ENCODE assay signal across 13 mouse cellular contexts in the genomic region with DNA sequence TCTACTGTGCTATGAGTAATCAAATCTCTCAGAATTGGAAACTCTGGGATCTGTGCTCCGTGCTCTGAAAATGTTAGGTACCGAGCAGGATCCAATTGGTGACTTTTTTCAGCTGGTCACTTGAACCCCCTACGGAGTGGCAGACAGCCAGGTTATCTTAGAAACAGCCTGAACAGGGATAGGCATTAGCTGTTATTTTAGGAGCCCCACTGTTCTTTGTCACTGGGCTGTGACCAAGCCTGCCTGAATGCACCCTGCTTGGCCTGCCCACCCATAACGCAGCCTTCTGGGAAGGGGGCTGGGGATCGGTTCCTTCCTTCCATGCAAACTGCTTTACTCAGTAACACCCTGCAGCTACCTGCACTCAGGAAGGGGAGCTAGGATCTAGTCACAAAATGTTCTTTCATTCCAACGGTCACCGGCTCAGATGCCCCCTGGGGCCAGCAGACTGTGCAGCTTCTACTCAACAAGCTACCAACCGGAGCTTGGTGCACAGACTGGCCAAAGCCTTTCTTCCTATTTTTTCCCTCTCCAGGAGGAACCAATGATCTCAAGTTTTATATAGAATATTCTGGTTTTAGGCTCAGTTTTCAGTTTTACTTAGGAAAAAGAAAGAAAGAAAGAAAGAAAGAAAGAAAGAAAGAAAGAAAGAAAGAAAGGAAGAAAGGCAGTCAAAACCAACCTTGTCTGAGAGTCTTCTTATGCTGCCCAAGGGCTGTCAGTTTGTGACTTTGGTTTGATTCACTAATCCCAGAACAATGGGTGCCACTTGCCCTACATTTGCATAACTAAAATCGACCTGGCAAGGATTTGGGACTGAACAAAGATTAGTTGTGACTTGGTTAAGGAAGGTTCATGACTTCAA. TPM values are rescaled to one million over a fixed set of nuclear protein-coding genes. Genes with fewer than 3 reads are reported as not detected.
DNase-seq lines count a peak whose midpoint lies in the region; ATAC-seq and TF ChIP-seq lines count a peak whose summit lies in the region.
"Had no signal": no experiment of that assay in that cellular context is flagged by ENCODE, and none has a peak within 500 bp of the region (broad histone marks: within the 10 kb centered on the region; RNA-seq: fewer than 3 reads in every experiment).

No protein-coding gene starts in this region.

- no peak for TF ChIP-seq CTCF in heart, adult 2 months (IDR thresholded peaks at IDR 0.05)

- H3K9me3 ChIP-seq in heart, embryonic 11.5 days (replicated peaks; ENCODE audit: control insufficient read depth, low read length), result no peaks in the 10 kb centered on the region
- H3K9me3 ChIP-seq in midbrain, embryonic 11.5 days (ENCODE audit: control insufficient read depth, low read length), result peaks cover 4% of the 10 kb centered on the region; the same call in 1 of the 2 replicates
- H3K9me3 ChIP-seq in midbrain, embryonic 15.5 days, result no peaks in the 10 kb centered on the region

- peaks cover 10% of the 10 kb centered on the region for H3K4me1 ChIP-seq in heart, embryonic 11.5 days (ENCODE audit: control insufficient read depth, insufficient read depth, low read length)
- peaks cover 2% of the 10 kb centered on the region for H3K4me1 ChIP-seq in heart, adult 2 months (ENCODE audit: control insufficient read depth, insufficient read depth, low read length)
- peaks cover 18% of the 10 kb centered on the region for H3K4me1 ChIP-seq in midbrain, embryonic 11.5 days (ENCODE audit: control insufficient read depth, insufficient read depth, low read length)
- H3K4me1 ChIP-seq in midbrain, embryonic 15.5 days, result peaks cover 19% of the 10 kb centered on the region

- H3K36me3 ChIP-seq in heart, embryonic 11.5 days (ENCODE audit: control insufficient read depth, insufficient read depth, low read length), result no peaks in the 10 kb centered on the region
- H3K36me3 ChIP-seq in heart, adult 2 months (ENCODE audit: control insufficient read depth, insufficient read depth, low read length), result no peaks in the 10 kb centered on the region
- H3K36me3 ChIP-seq in midbrain, embryonic 11.5 days (ENCODE audit: control insufficient read depth, insufficient read depth, low read length), result no peaks in the 10 kb centered on the region
- no peaks in the 10 kb centered on the region for H3K36me3 ChIP-seq in midbrain, embryonic 15.5 days (replicated peaks)
- H3K36me3 ChIP-seq: liver, embryonic 13.5 days; neural tube, embryonic 13.5 days had no signal

- intact Hi-C loops in heart, adult 2 months (cut with DNase I), result no loop called here
- intact Hi-C loops in left cerebral cortex, postnatal 10 days (cut with DNase I), result no loop called here

- no peak for DNase-seq in heart, adult 2 months
- DNase-seq in midbrain, embryonic 11.5 days (ENCODE audit: low spot score, missing footprints), result no peak
- peak; percentile 64 for DNase-seq in cerebellum, postnatal 14 days
- DNase-seq in ovary, postnatal 14 days (ENCODE audit: low spot score), result peak; percentile 37
- DNase-seq in natural killer cell, adult 2 months (ENCODE audit: low spot score in 2 of 2), result no peak
- DNase-seq in left cerebral cortex, postnatal 10 days (ENCODE audit: extremely low spot score in 1 of 2, low spot score in 2 of 2), result no peak
- DNase-seq: adrenal gland, postnatal 25 days; liver, embryonic 13.5 days had no signal

- no peak overlapping the region for H3K9ac ChIP-seq in heart, embryonic 11.5 days (ENCODE audit: low read depth, low read length)
- H3K9ac ChIP-seq in heart, adult 2 months (ENCODE audit: low read depth, low read length), result no peak overlapping the region
- H3K9ac ChIP-seq in midbrain, embryonic 11.5 days (ENCODE audit: low read length), result no peak overlapping the region
- no peak overlapping the region for H3K9ac ChIP-seq in midbrain, embryonic 15.5 days
- H3K9ac ChIP-seq: liver, embryonic 13.5 days; neural tube, embryonic 13.5 days had no signal

- no peaks in the 10 kb centered on the region for H3K27me3 ChIP-seq in heart, embryonic 11.5 days (ENCODE audit: control insufficient read depth, insufficient read depth, low read length)
- H3K27me3 ChIP-seq in heart, adult 2 months (ENCODE audit: control insufficient read depth, insufficient read depth, low read length), result no peaks in the 10 kb centered on the region
- H3K27me3 ChIP-seq in midbrain, embryonic 11.5 days (ENCODE audit: control insufficient read depth, insufficient read depth, low read length), result no peaks in the 10 kb centered on the region
- H3K27me3 ChIP-seq in midbrain, embryonic 15.5 days (replicated peaks), result 0 out of 2 replicates have a peak, but pooled peaks cover 3% of the 10 kb centered on the region
- H3K27me3 ChIP-seq: liver, embryonic 13.5 days; neural tube, embryonic 13.5 days had no signal

- H3K79me2 ChIP-seq in heart, adult 2 months (replicated peaks; ENCODE audit: control insufficient read depth, insufficient read depth, low read length), result no peaks in the 10 kb centered on the region

- TF ChIP-seq POLR2A in heart, adult 2 months (IDR thresholded peaks at IDR 0.05; ENCODE audit: insufficient read depth, low read depth, low read length), result no peak

- WGBS in heart, embryonic 11.5 days (ENCODE audit: insufficient replicate concordance), result 25% methylated on average over 9 of the region's 9 CpGs
- 56% methylated on average over 9 of the region's 9 CpGs for WGBS in heart, adult 2 months
- WGBS in midbrain, embryonic 11.5 days, result 4% methylated on average over 9 of the region's 9 CpGs
- 4% methylated on average over 9 of the region's 9 CpGs for WGBS in midbrain, embryonic 15.5 days

- no peak for TF ChIP-seq EP300 in heart, adult 2 months (IDR thresholded peaks at IDR 0.05; ENCODE audit: insufficient read depth, low read depth, low read length)

- no peak overlapping the region for H3K4me3 ChIP-seq in heart, embryonic 11.5 days (ENCODE audit: low read depth, low read length)
- H3K4me3 ChIP-seq in heart, adult 2 months, result no peak overlapping the region
- no peak overlapping the region for H3K4me3 ChIP-seq in midbrain, embryonic 11.5 days (ENCODE audit: low read depth, low read length)
- H3K4me3 ChIP-seq in midbrain, embryonic 15.5 days, result no peak overlapping the region
- H3K4me3 ChIP-seq: erythroblast, embryonic 14.5 days; liver, embryonic 13.5 days; neural tube, embryonic 13.5 days had no signal

- ATAC-seq in heart, embryonic 11.5 days (replicated peaks; ENCODE audit: insufficient number of reproducible peaks, low FRiP score, low TSS enrichment), result no peak
- ATAC-seq in midbrain, embryonic 11.5 days (ENCODE audit: low FRiP score), result no peak; the same call in 1 of the 2 replicates
- no peak for ATAC-seq in midbrain, embryonic 15.5 days (replicated peaks)

- H3K27ac ChIP-seq in heart, embryonic 11.5 days (ENCODE audit: low read depth, low read length), result no peak overlapping the region
- no peak overlapping the region for H3K27ac ChIP-seq in heart, adult 2 months
- no peak overlapping the region for H3K27ac ChIP-seq in midbrain, embryonic 11.5 days (ENCODE audit: low read depth, low read length)
- no peak overlapping the region for H3K27ac ChIP-seq in midbrain, embryonic 15.5 days
- H3K27ac ChIP-seq: liver, embryonic 13.5 days; neural tube, embryonic 13.5 days; stomach, postnatal 0 days had no signal

- H3K4me2 ChIP-seq in heart, embryonic 11.5 days, result 0 out of 2 replicates have a peak overlapping the region, but pooled peaks have one; percentile 11
- peak overlapping the region; percentile 12; the same call in 1 of the 2 replicates for H3K4me2 ChIP-seq in midbrain, embryonic 11.5 days
- no peak overlapping the region for H3K4me2 ChIP-seq in midbrain, embryonic 15.5 days
- H3K4me2 ChIP-seq: liver, embryonic 13.5 days; neural tube, embryonic 13.5 days had no signal

RNA-seq across cellular contexts. Expression of gene Spred2, which starts 6.6 kb away (rescaled TPM):
- polyA plus RNA-seq in heart, embryonic 11.5 days (2014; fragmentation: Nextera tagmentation; extraction: Ambion mirVana), result 4.4 and 4.7 TPM in 2 replicates
- total RNA-seq in heart, adult 2 months (2021), result 10 to 100 TPM; 22.0 to 22.1 TPM
- 18.5 and 20.6 TPM in 2 replicates for polyA plus RNA-seq in heart, adult 2 months (2012; rRNA removed)
- 4.7 and 5.7 TPM in 2 replicates for polyA plus RNA-seq in midbrain, embryonic 11.5 days (2014; fragmentation: Nextera tagmentation; extraction: Ambion mirVana)
- polyA plus RNA-seq in midbrain, embryonic 15.5 days (2015; fragmentation: Nextera tagmentation; extraction: Ambion mirVana), result 6.1 and 6.2 TPM in 2 replicates
- 10 to 100 TPM; 63.9 to 68.4 TPM for total RNA-seq in left cerebral cortex, postnatal 10 days (2021)

Comparison
In these comparisons a context has a peak if more than half of its experiments do, and no peak if none do; other contexts are left out.
1. DNase-seq: peak in cerebellum, postnatal 14 days (2 of 2) and ovary, postnatal 14 days (single experiment); none in heart, adult 2 months (0 of 2), midbrain, embryonic 11.5 days (single experiment), natural killer cell, adult 2 months (0 of 2) and left cerebral cortex, postnatal 10 days (0 of 2).